Mouse (Mus musculus) heart, embryonic 14.5 days (tissue): Measurements from ENCODE around the gene S1pr3. TPM values are rescaled to one million over a fixed set of nuclear protein-coding genes. Genes with fewer than 3 reads are reported as not detected.

Experiments used
- ATAC-seq: fragments of 200-750 bp; cut with Nextera tagmentation; 2 replicates; pipeline ENCODE4 v1.8.0; 2017; ENCODE audit warnings: low read depth, moderate TSS enrichment; ENCODE audit not compliant: insufficient number of reproducible peaks, insufficient read depth, low FRiP score
- H3K27ac ChIP-seq, 2 experiments: fragments of 200-500 bp in 1 of 2; fragments of 300-500 bp in 1 of 2; sonication (generic) in 1 of 2; replicated peaks in 1 of 2; 2 replicates each; pipeline ENCODE4 v1.5.1; 2012 to 2014; ENCODE audit warnings: low read depth in 2 of 2, low read length in 2 of 2, control low read depth in 1 of 2, mild to moderate bottlenecking in 1 of 2, mixed read lengths in 1 of 2; ENCODE audit not compliant: control insufficient read depth in 1 of 2, insufficient read depth in 1 of 2
- H3K27me3 ChIP-seq: fragments of 300-500 bp; sonication (generic); 2 replicates; pipeline ENCODE4 v1.6.1; 2014; ENCODE audit warnings: mild to moderate bottlenecking, low read length, control low read depth; ENCODE audit not compliant: control insufficient read depth, insufficient read depth
- H3K36me3 ChIP-seq: fragments of 300-500 bp; sonication (generic); 2 replicates; pipeline ENCODE4 v1.6.1; 2014; ENCODE audit warnings: mild to moderate bottlenecking, control low read depth, low read length, mixed read lengths; ENCODE audit not compliant: control insufficient read depth, insufficient read depth
- H3K4me1 ChIP-seq, 2 experiments: fragments of 200-500 bp in 1 of 2; fragments of 300-500 bp in 1 of 2; sonication (generic) in 1 of 2; 2 replicates each; pipeline ENCODE4 v1.6.1; 2012 to 2014; ENCODE audit warnings: low read length in 2 of 2, control low read depth in 1 of 2, mixed read lengths in 1 of 2; ENCODE audit not compliant: control insufficient read depth in 2 of 2, insufficient read depth in 2 of 2
- H3K4me2 ChIP-seq: fragments of 300-500 bp; sonication (generic); 2 replicates; pipeline ENCODE4 v1.6.1; 2014; ENCODE audit warnings: mild to moderate bottlenecking, low read length
- H3K4me3 ChIP-seq, 2 experiments: fragments of 200-500 bp in 1 of 2; fragments of 300-500 bp in 1 of 2; sonication (generic) in 1 of 2; 2 replicates each; pipeline ENCODE4 v1.5.1; 2012 to 2014; ENCODE audit warnings: low read length in 2 of 2, mild to moderate bottlenecking in 2 of 2, control low read depth in 1 of 2, low read depth in 1 of 2, moderate library complexity in 1 of 2; ENCODE audit not compliant: control insufficient read depth in 1 of 2, insufficient read depth in 1 of 2
- H3K9ac ChIP-seq: fragments of 300-500 bp; sonication (generic); 2 replicates; pipeline ENCODE4 v1.6.1; 2014; ENCODE audit warnings: mild to moderate bottlenecking, low read length
- H3K9me3 ChIP-seq: fragments of 300-500 bp; sonication (generic); 2 replicates; pipeline ENCODE4 v1.6.1; 2016; ENCODE audit warnings: low read length, control low read depth; ENCODE audit not compliant: control insufficient read depth
- WGBS: fragments of 180-500 bp; shearing (Covaris S2); extraction: QIAGEN DNeasy Blood & Tissue Kit; methylation state at CpG from one replicate; pipeline ENCODE4 v1.1.7; 2014; 5-methylcytosine and 5-hydroxymethylcytosine counted together
- polyA plus RNA-seq: library from polyadenylated mRNA; unstranded; fragments of >200 nt; fragmentation: Nextera tagmentation; extraction: Ambion mirVana; gene quantifications from 2 replicates; pipeline ENCODE4 v1.2.1, GENCODE M21; 2014

Gene S1pr3
- 15.2 and 16.3 TPM in 2 replicates for polyA plus RNA-seq

DNA sequence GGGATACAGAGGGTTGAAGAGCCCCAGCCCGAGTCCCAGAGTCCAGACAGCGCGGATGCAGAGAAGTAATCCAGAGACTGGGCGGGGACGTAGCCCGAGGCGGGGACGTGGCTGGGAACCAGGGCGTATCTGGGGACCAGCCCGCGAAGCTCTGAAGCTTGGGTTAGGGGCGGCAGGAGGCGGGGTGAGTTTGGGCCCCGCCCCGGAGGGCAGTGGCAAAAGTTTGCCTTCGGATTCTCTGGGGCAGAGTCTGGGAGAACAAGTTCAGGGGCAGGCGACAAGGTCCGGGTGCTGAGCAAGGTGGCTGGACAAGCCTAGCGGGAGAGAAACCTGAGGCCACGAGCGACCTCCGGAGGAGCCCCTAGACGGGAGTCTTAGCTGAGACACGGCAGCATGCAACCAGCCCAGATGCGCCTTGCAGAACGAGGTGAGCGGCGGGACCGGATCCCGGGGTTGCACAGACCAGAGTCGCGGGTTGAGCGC, at the start of gene S1pr3:
Gene S1pr3, plus strand, starts transcription at position 121 of the 483 bp plus-strand sequence.
- WGBS: under 1% methylated on average over 33 of the region's 33 CpGs

DNA sequence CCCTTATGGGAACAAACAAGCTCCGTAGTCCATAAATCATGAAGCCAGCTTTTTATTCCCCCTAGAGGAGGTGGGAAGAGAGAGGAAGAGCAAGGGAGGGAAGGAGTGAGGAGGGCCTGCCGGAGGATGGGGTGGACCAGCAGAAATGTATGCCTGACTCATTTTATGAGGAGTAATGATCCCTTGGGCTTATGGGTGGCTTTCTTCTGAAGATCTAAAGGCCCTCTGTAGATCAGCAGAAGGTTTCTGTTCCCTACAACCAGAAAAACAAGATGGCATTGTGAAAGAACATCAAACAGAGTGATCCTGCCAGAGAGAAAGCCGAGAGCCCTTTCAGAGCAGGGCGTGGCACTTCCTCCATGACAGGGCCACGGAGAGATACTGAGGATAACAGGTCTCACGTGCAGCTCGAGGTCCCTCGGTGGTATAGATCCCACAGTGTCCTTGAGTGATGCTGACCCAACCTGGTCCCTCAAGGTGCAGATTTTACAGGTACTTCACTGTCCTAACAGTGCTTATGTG, 47.9 kb upstream of the S1pr3 start:
- peaks cover 11 to 14% of the 10 kb centered on the region in 2 experiments for H3K4me1 ChIP-seq
- 76% methylated on average over 8 of the region's 8 CpGs for WGBS
- no peak overlapping the region for H3K9ac ChIP-seq
- no peaks in the 10 kb centered on the region for H3K9me3 ChIP-seq
- H3K4me2 ChIP-seq: no peak overlapping the region
- no peaks in the 10 kb centered on the region for H3K36me3 ChIP-seq
- H3K27ac ChIP-seq: no peak overlapping the region
- no peak for ATAC-seq
- H3K4me3 ChIP-seq: no peak overlapping the region
- H3K27me3 ChIP-seq: no peaks in the 10 kb centered on the region

More for the DNA sequence above, at the start of gene S1pr3:
- Histone ChIP-seq H3K4me3 (peak within 1 kb of the TSS; percentile 53 to 55), H3K4me1 (peaks cover 14 to 16% of the 10 kb centered on the region in 2 experiments; a peak in 3 of 4 replicates), H3K27me3 (0 out of 2 replicates have a peak, but pooled peaks cover 4% of the 10 kb centered on the region), H3K4me2 (peak within 1 kb of the TSS; percentile 72), H3K36me3 (no peaks in the 10 kb centered on the region), H3K27ac (peak within 1 kb of the TSS in 1 of 2 experiments; percentile 20; a peak in 1 of 4 replicates), H3K9me3 (no peaks in the 10 kb centered on the region), H3K9ac (peak within 1 kb of the TSS; percentile 73)
- peak; percentile 45 for ATAC-seq

DNA sequence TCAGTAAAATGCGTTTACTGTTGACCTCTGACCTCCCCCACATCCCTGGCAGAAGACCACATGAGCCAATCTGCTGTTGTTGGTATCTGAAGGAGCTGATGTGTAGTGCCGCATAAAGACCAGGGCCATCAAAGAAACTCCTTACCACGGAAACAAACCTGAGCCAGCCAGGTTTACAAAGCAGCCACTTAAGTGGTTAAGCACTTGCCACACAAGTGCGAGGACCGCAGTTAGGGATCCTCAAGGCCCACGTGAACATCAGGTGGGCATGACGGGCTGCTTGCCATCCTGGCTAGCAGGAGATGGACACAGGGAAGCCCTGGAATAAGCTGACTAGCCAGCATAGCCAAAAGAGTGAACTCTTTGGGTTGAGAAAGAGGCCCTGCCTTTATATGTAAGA, 45.0 kb upstream of the S1pr3 start:
- Histone ChIP-seq H3K9ac (no peak overlapping the region), H3K4me1 (peaks cover 16 to 21% of the 10 kb centered on the region in 2 experiments), H3K27me3 (no peaks in the 10 kb centered on the region), H3K4me2 (no peak overlapping the region), H3K4me3 (no peak overlapping the region), H3K9me3 (no peaks in the 10 kb centered on the region), H3K36me3 (no peaks in the 10 kb centered on the region), H3K27ac (no peak overlapping the region)
- ATAC-seq: no peak
- 66% methylated on average over 7 of the region's 7 CpGs for WGBS

DNA sequence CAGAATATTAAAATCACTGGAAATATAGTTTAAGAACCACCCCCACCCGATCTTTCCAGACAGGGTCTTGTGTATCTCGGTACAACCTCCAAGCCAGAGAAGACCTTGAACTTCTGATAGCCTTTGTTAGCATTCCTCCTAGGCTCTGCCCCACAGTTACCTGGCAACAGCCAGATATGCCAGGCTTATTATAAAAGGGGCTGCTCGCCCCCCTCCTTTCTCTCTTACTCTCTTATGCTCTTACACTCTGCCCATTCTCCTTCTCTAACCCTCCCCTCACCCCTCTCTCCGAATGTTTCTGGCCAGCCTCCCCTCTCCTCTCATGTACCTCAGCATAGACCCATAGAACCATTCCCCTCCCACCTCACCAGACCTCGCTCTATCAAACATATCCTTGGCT, 44.5 kb upstream of the S1pr3 start:
- H3K27me3 ChIP-seq: no peaks in the 10 kb centered on the region
- WGBS: 43% methylated on average over 5 of the region's 5 CpGs
- no peaks in the 10 kb centered on the region for H3K9me3 ChIP-seq
- H3K27ac ChIP-seq: no peak overlapping the region
- H3K4me1 ChIP-seq: peaks cover 16 to 21% of the 10 kb centered on the region in 2 experiments
- no peaks in the 10 kb centered on the region for H3K36me3 ChIP-seq
- H3K9ac ChIP-seq: no peak overlapping the region
- H3K4me3 ChIP-seq: no peak overlapping the region
- no peak overlapping the region for H3K4me2 ChIP-seq
- no peak for ATAC-seq

DNA sequence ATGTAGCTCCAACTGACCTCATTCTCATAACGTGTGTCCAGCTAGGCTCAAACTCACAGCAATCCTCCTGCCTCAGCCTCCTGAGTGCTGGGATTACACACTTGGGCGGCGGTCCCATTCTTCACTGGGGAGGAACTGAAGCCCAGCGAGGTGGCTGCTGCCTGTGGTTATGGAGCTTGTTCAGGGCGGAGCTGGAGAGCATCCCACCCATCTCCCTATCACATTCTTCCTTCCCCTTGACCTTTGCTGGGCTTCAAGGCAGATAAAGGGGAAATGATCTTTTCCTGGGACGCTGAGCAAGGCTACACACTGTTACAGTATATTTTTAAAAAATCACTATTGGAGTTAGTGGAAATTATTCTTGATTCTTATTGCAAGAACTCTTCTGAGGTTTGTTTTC, 43.2 kb upstream of the S1pr3 start:
- ATAC-seq: no peak
- no peaks in the 10 kb centered on the region for H3K9me3 ChIP-seq
- H3K27ac ChIP-seq: no peak overlapping the region
- H3K4me1 ChIP-seq: peaks cover 16 to 21% of the 10 kb centered on the region in 2 experiments
- 81% methylated on average over 6 of the region's 6 CpGs for WGBS
- no peak overlapping the region for H3K4me2 ChIP-seq
- H3K9ac ChIP-seq: no peak overlapping the region
- no peak overlapping the region for H3K4me3 ChIP-seq
- no peaks in the 10 kb centered on the region for H3K27me3 ChIP-seq
- H3K36me3 ChIP-seq: no peaks in the 10 kb centered on the region

DNA sequence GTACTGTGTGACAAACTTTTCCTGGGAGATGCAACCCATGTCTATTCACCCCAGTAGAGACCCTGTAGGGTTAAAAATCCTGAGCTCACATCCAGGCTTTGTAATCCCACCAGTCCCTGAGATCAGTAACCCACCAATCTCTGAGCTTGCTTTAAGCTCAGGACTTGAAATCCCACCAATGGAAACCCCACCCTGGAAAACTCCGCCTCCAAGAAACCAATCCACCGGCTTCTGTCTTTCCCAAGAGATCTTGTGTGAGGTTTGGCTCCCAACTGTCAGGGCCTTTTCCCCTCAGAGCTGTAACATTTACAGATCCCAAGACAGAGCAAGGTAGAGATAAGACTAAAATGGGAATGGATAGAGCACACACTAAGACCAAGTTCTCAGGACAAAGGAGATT, 40.1 kb upstream of the S1pr3 start:
- Histone ChIP-seq H3K4me2 (no peak overlapping the region), H3K9me3 (no peaks in the 10 kb centered on the region), H3K36me3 (no peaks in the 10 kb centered on the region), H3K27me3 (no peaks in the 10 kb centered on the region), H3K4me1 (peaks cover 14 to 24% of the 10 kb centered on the region in 2 experiments), H3K4me3 (no peak overlapping the region), H3K27ac (no peak overlapping the region), H3K9ac (no peak overlapping the region)
- ATAC-seq: no peak
- 71% methylated on average over 2 of the region's 2 CpGs for whole genome bisulfite sequencing

DNA sequence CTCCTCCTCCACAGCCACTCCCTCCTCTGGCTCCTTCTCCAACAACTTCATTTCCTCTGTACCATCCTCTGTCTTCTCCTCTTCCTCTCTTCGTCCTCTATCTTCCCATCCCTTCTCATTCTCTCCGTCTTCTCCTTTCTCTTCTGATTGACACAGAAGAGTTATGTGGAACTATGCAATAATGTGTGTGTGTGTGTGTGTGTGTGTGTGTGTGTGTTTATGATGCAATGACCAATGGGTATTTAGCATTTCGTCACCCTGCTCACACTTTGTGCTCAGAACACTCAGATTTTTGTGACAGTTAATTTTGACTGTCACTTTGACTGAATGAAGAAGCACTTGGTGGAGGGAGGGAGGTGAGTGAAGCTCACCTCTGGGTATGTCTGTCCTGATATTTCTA, 39.1 kb upstream of the S1pr3 start:
- Histone ChIP-seq H3K9ac (no peak overlapping the region), H3K36me3 (no peaks in the 10 kb centered on the region), H3K4me1 (peaks cover 7 to 14% of the 10 kb centered on the region in 2 experiments; a peak in 3 of 4 replicates), H3K9me3 (no peaks in the 10 kb centered on the region), H3K4me2 (no peak overlapping the region), H3K27me3 (no peaks in the 10 kb centered on the region), H3K27ac (no peak overlapping the region), H3K4me3 (no peak overlapping the region)
- WGBS: 89% methylated on average over 3 of the region's 3 CpGs
- ATAC-seq: no peak

DNA sequence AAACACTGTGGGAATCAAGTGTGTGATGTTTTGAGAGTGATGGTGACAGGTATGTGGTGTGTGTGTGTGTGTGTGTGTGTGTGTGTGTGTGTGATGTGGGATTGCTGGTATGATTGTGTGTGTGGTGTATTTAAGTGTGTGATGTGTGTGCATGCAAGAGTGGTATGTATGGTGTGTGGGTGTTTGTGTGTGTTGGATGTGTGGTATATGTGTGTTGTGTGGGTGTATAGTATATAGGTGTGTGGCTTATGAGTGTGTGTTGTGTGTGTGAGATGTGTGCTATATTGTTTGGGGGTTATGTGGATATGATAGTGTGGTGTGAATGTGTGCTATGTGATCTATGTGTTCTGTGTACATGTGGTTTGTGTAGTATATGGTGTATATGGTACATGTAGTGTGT, 35.4 kb upstream of the S1pr3 start:
- Histone ChIP-seq H3K27ac (no peak overlapping the region), H3K27me3 (no peaks in the 10 kb centered on the region), H3K4me2 (no peak overlapping the region), H3K36me3 (no peaks in the 10 kb centered on the region), H3K9me3 (0 out of 2 replicates have a peak, but pooled peaks cover 2% of the 10 kb centered on the region), H3K4me3 (no peak overlapping the region), H3K4me1 (peaks cover 3 to 12% of the 10 kb centered on the region in 2 experiments), H3K9ac (no peak overlapping the region)
- no peak for ATAC-seq
